Mouse (Mus musculus) cerebellum, adult 11 months (tissue): Measurements from ENCODE around the gene Olfr465-ps1.

Experiments used
- DNase-seq: peaks from one replicate; pipeline ENCODE4 v3.0.0; 2022

The Olfr465-ps1 gene

DNA sequence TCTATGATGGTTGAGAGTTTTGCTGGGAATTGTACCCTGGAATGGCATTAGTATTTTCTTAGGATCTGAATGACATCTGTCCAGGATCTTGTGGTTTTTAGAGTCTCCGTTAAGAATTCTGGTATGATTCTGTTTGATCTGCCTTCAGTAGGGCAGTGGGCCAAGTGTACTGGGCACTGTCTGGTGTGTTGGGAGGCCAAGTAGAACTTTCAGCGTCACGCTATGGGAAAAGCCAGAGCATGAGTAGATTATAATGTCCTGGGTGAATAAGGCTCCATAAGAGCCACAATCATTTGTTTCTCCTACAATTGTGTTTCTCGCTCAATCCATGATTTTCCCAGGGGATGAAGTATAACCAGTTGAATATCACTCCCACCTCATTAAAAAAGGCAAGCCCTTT lies at the start of gene Olfr465-ps1:
Gene Olfr465-ps1, plus strand, starts transcription at position 301 of the 400 bp plus-strand sequence.
- no peak for DNase-seq

DNA sequence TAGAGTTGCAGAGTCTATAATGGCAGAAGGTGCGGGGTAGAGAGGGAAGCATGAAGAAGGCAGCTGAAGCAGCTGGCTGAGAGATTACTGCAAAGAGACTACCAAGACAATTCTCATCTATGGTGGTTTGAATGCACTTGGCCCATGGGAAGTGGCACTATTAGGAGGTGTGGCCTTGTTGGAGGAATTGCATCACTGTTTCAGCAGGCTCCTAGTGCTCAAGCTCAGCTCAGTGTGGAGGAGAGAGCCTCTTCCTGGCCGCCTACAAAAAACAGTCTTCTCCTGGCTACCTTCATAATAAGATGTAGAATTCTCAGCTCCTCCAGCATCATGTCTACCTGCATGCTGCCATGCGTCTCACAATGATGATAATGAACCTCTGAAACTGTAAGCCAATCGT lies 42.0 kb upstream of the Olfr465-ps1 start:
- no peak for DNase-seq

DNA sequence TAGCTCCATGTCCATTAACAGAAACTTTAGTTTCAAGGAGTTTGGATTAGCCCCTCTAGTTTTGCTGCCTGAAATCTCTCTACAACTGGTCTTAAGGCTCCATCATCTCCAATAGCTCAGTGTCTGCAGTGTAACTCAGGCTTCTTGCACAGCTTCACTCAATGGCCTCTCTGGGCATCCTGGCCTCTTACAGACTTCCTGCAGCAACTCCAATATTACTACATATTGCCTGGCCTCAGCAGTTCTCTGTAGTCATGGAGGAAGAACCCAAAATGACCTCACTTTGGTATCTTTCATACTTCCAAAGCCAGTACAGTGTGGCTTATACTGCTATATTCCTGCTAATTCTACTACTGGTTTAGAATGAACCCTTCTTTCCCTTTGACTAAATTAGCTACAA lies 40.9 kb upstream of the Olfr465-ps1 start:
- no peak for DNase-seq

DNA sequence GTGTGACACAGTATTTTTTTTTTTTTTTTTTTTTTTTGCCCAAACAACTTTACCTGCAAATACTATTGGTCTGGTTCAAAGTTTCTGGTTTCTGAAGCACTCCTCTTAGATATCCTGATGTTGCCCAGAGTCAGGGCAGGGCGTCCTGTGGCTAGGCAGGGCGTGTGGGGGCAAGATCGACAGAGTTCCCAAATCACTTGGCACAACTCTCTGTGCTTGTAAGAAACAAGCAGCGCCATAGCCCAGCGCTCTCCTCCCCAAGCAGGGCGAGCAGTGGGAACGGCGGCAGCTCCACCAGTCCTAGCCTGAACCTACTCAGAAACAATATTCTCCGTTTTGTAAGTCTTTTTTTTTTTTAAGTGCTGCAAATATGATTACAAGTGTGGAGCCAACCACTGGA lies 37.2 kb upstream of the Olfr465-ps1 start:
- DNase-seq, result no peak

DNA sequence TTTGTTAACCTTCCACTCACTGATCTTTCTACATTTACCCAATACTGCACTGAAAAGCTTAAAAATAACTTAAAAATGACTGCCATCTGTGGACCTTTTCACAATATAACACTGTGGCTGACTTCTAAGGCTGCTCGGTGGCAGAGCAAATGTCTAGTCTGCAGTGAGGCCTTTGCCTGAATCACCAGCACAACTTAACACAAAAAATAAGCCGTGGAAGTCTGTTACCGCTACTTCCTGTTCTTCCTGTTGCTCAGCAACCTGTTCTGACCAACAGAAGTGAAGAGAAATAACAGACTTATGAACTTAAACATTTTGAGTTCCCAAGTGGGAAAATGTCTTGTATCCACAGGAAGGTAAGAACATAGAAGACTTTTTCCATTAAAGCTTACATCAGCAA lies 36.7 kb upstream of the Olfr465-ps1 start:
- no peak for DNase-seq

DNA sequence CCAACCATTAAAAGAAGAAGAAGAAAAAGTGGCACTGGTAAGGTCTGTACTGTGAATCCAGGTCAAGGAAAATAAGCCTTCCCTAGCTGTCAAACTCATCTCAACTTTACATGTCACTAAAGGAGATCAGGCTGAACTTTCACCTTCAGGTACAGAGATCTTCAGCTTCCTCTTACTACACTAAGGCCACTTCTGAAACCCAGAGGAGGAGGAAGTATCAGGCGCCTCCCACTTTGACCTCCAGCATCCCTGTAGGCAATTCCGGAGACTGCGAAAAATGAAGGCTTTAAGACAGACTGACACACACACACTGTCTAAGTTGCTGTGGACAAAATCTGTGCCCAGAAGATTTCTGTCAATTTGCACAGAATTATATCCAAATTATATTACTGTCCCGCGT lies 25.9 kb upstream of the Olfr465-ps1 start:
- no peak for DNase-seq

DNA sequence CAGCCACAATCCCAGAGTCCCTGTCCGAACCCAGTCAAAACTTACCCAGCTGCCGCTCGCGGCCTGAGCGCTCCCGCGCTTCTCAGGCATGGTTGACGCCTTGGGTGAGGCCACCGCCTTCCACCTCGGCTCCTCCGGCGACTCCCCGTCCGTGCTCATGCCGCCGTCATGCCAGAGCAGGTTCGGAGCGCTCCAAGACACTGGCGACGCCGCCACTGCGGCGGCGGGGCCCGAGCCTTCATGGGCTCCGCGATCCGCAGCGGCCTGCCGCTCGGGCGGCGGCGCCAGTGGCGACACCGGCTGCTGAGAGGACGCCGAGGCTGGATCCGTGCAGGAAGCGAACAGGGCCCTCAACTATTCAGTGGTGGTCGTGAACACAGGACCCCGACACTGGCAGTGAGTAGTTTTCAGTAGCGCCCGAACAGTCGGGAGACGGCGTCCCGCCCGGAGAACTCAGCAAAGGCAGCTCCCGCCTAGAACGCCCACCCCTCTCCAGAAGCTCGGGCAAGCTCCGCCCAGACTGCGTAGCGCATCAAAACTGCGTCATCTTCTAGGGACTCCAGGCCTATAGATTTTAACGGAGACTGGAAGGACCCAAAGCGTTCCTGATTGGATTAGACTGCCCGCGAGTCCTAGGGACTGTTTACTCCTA lies 25.3 kb upstream of the Olfr465-ps1 start, which contains the start of gene Mfsd14b:
Gene Mfsd14b, minus strand, starts transcription at position 517 of the 652 bp plus-strand sequence.
- DNase-seq, result peak; percentile 83

DNA sequence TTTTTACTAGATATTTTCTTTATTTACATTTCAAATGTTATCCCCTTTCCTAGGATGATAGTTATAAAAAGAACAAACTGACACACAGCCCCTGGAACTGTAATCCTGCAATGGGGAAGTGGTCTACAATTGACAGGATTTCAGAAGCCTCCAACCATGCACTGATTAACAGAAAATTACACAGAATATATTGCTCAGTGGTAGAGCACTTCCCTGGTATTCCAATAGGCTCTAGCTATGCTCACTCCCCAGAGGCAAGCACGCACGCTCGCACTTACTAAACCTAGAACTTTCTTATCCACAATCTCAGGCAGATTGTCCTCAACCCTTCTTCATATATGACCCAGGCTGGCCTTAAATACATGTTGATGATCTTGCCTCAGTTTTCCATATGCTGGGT lies 24.6 kb upstream of the Olfr465-ps1 start:
- DNase-seq, result no peak

DNA sequence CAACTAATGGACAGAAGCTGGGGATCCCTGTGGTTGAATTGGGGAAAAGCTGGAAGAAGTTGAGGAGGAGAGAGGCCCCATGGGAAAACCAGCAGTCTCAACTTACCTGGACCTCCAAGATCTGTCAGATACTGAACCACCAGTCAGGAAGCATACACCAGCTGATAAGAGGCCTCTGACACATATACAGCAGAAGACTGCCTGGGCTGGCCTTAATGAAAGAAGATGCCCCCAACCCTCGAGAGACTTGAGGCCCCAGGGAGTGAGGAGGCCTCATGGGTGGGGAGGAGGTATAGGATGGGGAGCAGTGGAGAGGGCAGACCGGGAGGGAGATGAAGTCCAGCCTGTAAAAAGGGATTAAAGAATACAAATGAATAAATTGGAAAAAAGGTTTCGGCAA lies 16.9 kb upstream of the Olfr465-ps1 start:
- no peak for DNase-seq

DNA sequence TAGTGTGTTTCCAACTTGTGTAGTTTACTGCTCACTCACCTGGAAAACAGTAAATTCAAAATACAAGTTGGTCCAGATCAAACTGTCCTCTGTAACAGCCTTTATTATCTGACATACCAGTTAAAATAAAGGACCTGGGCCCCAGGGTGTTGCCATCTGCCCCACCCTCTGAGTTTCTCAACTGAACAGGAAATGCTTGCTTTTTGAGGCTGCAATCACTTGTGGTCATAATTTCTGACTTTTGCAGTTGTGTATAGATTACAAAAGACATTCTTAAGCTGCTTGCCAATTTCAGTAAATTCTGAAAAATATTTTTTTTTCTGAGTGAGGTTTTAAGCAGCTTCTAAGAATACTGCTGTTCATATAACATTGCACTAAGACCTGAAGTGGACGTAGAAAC lies 15.8 kb upstream of the Olfr465-ps1 start:
- DNase-seq, result no peak

DNA sequence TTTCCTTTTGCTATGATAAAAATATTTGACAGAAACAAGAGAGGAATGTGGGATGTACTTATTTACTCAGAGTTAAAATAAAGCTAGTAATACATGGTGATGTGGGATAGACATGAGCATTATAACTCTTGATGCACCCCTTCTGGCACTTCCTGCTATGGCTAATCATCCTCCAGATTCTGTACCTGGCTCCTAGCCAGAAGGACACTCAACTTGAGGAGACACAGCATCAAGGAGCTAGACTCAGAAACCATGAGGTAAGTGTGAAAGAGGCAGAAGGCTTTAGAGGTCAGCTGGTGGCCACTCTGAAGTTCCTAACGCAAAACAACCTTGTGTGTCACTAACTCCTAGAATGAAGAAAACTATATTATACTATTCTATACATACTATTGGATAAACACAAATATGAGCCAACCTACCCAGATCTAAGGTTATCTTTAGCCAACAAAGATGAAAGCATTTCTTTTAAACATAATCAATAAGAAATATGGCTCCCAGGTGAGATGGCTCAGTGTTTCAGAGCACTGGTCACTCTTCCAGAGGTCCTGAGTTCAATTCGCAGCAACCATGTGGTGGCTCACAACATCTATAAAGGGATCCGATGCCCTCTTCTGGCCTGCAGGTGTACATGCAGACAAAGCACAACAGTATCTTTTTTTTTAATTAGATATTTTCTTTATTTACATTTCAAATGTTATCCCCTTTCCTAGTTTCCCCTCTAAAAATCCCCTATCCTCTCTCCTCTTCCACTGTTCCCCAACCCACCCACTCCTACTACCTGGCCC lies 10.6 kb upstream of the Olfr465-ps1 start:
- DNase-seq, result no peak

DNA sequence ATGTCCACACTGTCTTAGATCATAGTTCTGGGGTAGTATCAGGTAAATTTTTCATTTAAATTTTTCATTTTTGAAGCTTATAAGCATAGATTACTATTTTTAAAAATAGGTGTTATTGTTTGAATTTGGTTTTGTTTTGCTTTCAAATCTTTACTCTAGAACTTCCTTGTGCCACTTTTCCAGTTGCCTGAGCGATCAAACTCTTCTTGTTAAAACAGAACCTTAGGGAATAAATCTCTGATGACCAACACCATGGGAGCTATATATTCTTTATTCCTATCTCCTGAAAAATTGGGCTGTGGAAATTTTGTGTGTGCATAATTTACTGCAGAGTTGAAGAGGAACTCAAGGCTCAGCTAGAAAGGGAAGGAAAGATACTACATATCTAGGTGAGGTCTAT lies 12.1 kb downstream of the Olfr465-ps1 start, which contains the start of gene Olfr466:
Gene Olfr466, plus strand, starts transcription at position 301 of the 400 bp plus-strand sequence.
- DNase-seq, result no peak

DNA sequence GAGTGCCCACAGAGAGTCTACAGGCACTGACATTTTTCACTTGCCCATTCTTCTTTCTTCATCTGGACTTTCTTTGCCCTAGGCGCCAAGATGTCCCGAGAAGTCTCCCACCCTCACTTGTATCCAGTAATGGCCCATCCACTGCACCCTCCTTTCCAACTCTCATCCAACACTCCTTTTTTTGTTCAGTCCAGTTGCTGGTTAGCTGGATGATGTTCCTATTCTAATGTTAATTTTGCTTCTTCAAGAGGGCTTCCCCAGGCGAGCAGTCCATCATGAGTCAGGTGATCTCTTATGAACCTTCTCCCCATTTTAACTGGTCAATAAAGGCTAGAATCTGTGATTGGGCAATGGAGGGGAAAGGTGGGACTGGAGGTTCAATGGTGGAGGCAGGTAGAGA lies 36.2 kb downstream of the Olfr465-ps1 start:
- no peak for DNase-seq

DNA sequence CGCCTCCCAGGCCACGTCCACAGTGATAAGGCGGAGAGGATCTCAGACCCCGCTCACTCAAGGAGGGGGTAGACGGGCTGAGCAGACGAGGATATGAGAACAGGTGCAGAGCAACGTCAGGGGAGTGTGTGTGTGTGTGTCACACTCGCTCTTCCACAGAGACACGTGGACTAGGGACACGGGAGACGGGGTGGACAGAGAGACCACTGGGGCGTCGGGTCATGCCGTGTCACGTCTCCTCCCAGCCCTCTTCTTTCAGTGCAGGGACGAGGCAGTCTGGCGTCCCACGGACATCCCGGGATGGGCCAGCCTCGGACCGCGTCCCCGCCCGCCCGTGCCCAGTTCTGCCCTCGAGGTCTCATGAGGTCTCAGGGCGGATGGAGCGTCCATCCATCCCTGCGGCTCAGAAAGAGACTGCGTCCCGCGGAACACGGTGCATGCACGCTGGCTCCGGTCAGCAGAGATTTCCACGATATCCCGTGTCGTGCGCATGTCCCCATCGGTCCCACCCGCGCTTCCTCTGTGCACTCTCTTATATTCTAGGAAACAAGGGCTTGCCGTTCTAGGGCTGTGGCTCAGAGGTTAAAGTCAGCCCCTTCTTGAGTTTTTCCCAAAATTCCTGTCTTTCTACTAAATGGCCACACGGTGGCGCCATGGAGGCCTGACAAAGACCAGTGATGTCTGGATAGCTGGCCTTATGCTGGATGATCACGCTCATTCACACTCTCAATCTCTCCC lies 38.0 kb downstream of the Olfr465-ps1 start:
- DNase-seq, result peak; percentile 2

DNA sequence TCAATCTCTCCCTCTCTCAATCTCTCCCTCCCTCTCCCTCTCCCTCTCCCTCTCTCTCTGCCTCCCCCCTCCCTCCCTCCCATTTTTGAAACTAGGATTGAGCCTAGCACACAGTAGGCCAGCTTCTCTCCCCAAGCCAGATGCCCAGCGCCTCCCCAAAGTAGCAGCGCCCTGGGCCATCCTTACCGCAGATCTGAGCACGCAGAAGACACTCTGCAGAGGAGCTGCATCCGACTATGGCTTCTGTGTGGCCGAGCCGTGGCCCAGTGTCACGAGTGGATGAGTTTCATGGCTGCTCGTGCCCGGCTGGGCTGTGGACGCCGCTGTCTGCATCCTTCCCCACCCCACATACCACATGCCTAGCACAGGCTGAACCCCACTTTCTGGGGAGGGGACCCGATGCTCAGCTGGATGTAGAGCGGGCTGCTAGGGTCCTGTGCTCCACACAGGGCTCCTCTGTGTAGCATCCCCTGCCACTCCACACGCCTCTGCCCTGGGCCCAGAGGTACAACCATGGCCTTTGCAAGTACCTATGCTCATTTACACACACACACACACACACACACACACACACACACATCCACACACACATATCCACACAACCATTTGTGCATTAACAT lies 38.7 kb downstream of the Olfr465-ps1 start:
- DNase-seq, result no peak
